Mouse (Mus musculus) CH12.LX (cell line): ENCODE results near the gene Rhox4g. TPM values are rescaled to one million over a fixed set of nuclear protein-coding genes. Genes with fewer than 3 reads are reported as not detected.
"Not testable (repeated sequence)": the region's sequence is repeated elsewhere in the genome, so short reads cannot be mapped to it uniquely, and the experiment has no call there.

Source experiments
- DNase-seq: peaks from one replicate; pipeline ENCODE4 v3.0.0-alpha.2; 2013; ENCODE audit errors: extremely low read depth
- H3K27ac ChIP-seq: 2 replicates; pipeline ENCODE4 v1.5.1; 2012; ENCODE audit warnings: low read depth, mild to moderate bottlenecking, control low read depth, moderate library complexity; ENCODE audit not compliant: insufficient read depth
- H3K27me3 ChIP-seq: replicated peaks from 2 replicates; pipeline ENCODE3; 2012; ENCODE audit warnings: inconsistent platforms
- H3K36me3 ChIP-seq, 2 experiments: replicated peaks in 1 of 2; 2 replicates each; pipeline versions ENCODE3 to v1.6.1; 2012; ENCODE audit warnings: inconsistent platforms in 1 of 2, low read length in 1 of 2, mild to moderate bottlenecking in 1 of 2, mixed read lengths in 1 of 2, moderate library complexity in 1 of 2; ENCODE audit not compliant: control insufficient read depth in 1 of 2, insufficient read depth in 1 of 2
- H3K4me1 ChIP-seq, 2 experiments: 2 replicates each; pipeline ENCODE4 v1.6.1; 2012; ENCODE audit warnings: inconsistent platforms in 1 of 2, moderate library complexity in 1 of 2; ENCODE audit not compliant: insufficient read depth in 2 of 2, control insufficient read depth in 1 of 2
- H3K4me2 ChIP-seq: 2 replicates; pipeline ENCODE4 v1.6.1; 2012; ENCODE audit warnings: low read depth, mild to moderate bottlenecking, control low read depth; ENCODE audit not compliant: poor library complexity, insufficient read depth, severe bottlenecking
- H3K4me3 ChIP-seq, 3 experiments: fragments of 150-350 bp in 1 of 3; sonication (generic) in 1 of 3; replicated peaks in 1 of 3; 2 replicates each; pipeline versions ENCODE3 to v1.5.1; 2011 to 2012; ENCODE audit warnings: low read depth in 2 of 3, low read length in 2 of 3, mild to moderate bottlenecking in 2 of 3, moderate library complexity in 2 of 3, control low read depth in 1 of 3, improper control_type of control experiment in 1 of 3, inconsistent platforms in 1 of 3, mixed read lengths in 1 of 3; ENCODE audit not compliant: poor library complexity in 1 of 3
- H3K79me2 ChIP-seq: replicated peaks from 2 replicates; pipeline ENCODE4 v1.6.1; 2012; ENCODE audit warnings: mild to moderate bottlenecking, moderate library complexity; ENCODE audit not compliant: control insufficient read depth, poor library complexity, insufficient read depth, severe bottlenecking; ENCODE audit errors: extremely low read depth
- H3K9ac ChIP-seq: 2 replicates; pipeline ENCODE4 v1.6.1; 2012; ENCODE audit warnings: low read depth, mild to moderate bottlenecking, control low read depth, moderate library complexity; ENCODE audit not compliant: insufficient read depth
- H3K9me3 ChIP-seq: replicated peaks from 2 replicates; pipeline ENCODE3; 2012; ENCODE audit warnings: low read length, inconsistent platforms, mixed read lengths
- CHD1 ChIP-seq: IDR thresholded peaks from 2 replicates; pipeline ENCODE4 v1.6.1; 2012; ENCODE audit warnings: low read depth, low read length, improper control_type of control experiment, inconsistent platforms
- E2F4 ChIP-seq: IDR thresholded peaks from 2 replicates; pipeline ENCODE4 v1.6.1; 2011; ENCODE audit warnings: low read depth, low read length, improper control_type of control experiment; ENCODE audit not compliant: insufficient replicate concordance
- ELF1 ChIP-seq: IDR thresholded peaks from 2 replicates; pipeline ENCODE4 v1.6.1; 2014; ENCODE audit warnings: low read depth, mild to moderate bottlenecking, inconsistent platforms, low read length, improper control_type of control experiment
- ETS1 ChIP-seq: conservative IDR thresholded peaks from 2 replicates; pipeline ENCODE4 v1.6.1; 2012; ENCODE audit warnings: low read depth, mild to moderate bottlenecking, inconsistent platforms, low read length, improper control_type of control experiment, moderate library complexity
- IRF4 ChIP-seq: IDR thresholded peaks from 2 replicates; pipeline ENCODE4 v1.6.1; 2014; ENCODE audit warnings: low read depth, mild to moderate bottlenecking, inconsistent platforms, low read length, improper control_type of control experiment
- JUN ChIP-seq: IDR thresholded peaks from 2 replicates; pipeline ENCODE4 v1.6.1; 2011; ENCODE audit warnings: low read depth, mild to moderate bottlenecking, low read length, improper control_type of control experiment, moderate library complexity; ENCODE audit not compliant: insufficient read depth
- KAT2A ChIP-seq: IDR thresholded peaks from 2 replicates; pipeline ENCODE4 v1.6.1; 2012; ENCODE audit warnings: low read length, improper control_type of control experiment, inconsistent platforms; ENCODE audit not compliant: insufficient replicate concordance
- MAX ChIP-seq: IDR thresholded peaks from 2 replicates; pipeline ENCODE4 v1.6.1; 2011; ENCODE audit warnings: low read length, improper control_type of control experiment
- MYC ChIP-seq: IDR thresholded peaks from 2 replicates; pipeline ENCODE4 v1.6.1; 2011; ENCODE audit warnings: low read depth, mild to moderate bottlenecking, improper control_type of control experiment, low read length
- NELFE ChIP-seq: IDR thresholded peaks from 2 replicates; pipeline ENCODE4 v1.6.1; 2011; ENCODE audit warnings: low read depth, low read length, improper control_type of control experiment
- NRF1 ChIP-seq: IDR thresholded peaks from 2 replicates; pipeline ENCODE4 v1.6.1; 2014; ENCODE audit warnings: low read depth, mild to moderate bottlenecking, inconsistent platforms, low read length, improper control_type of control experiment, moderate library complexity
- PAX5 ChIP-seq: IDR thresholded peaks from 2 replicates; pipeline ENCODE4 v1.6.1; 2012; ENCODE audit warnings: low read length, inconsistent platforms, mixed read lengths
- RAD21 ChIP-seq: IDR thresholded peaks from 2 replicates; pipeline ENCODE4 v1.6.1; 2011; ENCODE audit warnings: low read depth, mild to moderate bottlenecking, low read length, improper control_type of control experiment, moderate library complexity
- SMC3 ChIP-seq: IDR thresholded peaks from 2 replicates; pipeline ENCODE4 v1.6.1; 2011; ENCODE audit warnings: low read depth, low read length, improper control_type of control experiment
- TBP ChIP-seq: conservative IDR thresholded peaks from 2 replicates; pipeline ENCODE4 v1.6.1; 2011; ENCODE audit warnings: low read depth, low read length, improper control_type of control experiment
- ZC3H11A ChIP-seq: IDR thresholded peaks from 2 replicates; pipeline ENCODE4 v1.6.1; 2012; ENCODE audit warnings: low read depth, mild to moderate bottlenecking, inconsistent platforms, low read length, improper control_type of control experiment
- ZMIZ1 ChIP-seq: IDR thresholded peaks from 2 replicates; pipeline ENCODE4 v1.6.1; 2012; ENCODE audit warnings: low read depth, mild to moderate bottlenecking, inconsistent platforms, low read length, improper control_type of control experiment
- ZNF384 ChIP-seq: IDR thresholded peaks from 2 replicates; pipeline ENCODE4 v1.6.1; 2012; ENCODE audit warnings: low read depth, low read length, improper control_type of control experiment, inconsistent platforms
- dilution Hi-C: fragments of 300-500 bp; cut with MboI; formaldehyde crosslinking; loops from 2 replicates; pipeline ENCODE4 v1.14.3; 2020; ENCODE audit warnings: low sequenced_read_pairs; ENCODE audit not compliant: extremely low pct_unique_long_range_greater_than_20kb, extremely low pct_ligation_motif_present
- in situ Hi-C: fragments of 300-500 bp; cut with MboI; formaldehyde crosslinking; loops from 3 replicates; pipeline ENCODE4 v1.14.3; 2019; ENCODE audit warnings: low sequenced_read_pairs, low pct_ligation_motif_present, low pct_unique_long_range_greater_than_20kb, mixed read lengths
- polyA plus RNA-seq: library from polyadenylated mRNA; unstranded; fragments of >175 nt; gene quantifications from 2 replicates; pipeline ENCODE4 v1.2.1, GENCODE M21; 2012; ENCODE audit warnings: low read depth; ENCODE audit not compliant: insufficient read length
- total RNA-seq, 2 experiments: library from RNA; depleted of rRNA; stranded (reverse); fragments of 300-350 nt in 1 of 2; fragments of >200 nt in 1 of 2; gene quantifications; 2 replicates each; pipeline ENCODE4 v1.2.3; 2012 to 2014

Rhox4g gene
- total RNA-seq (2012; rRNA removed) (0.13 TPM in 1 of 2 replicates, not detected in the other), total RNA-seq (2014; rRNA removed) (not detected in 2 replicates), polyA plus RNA-seq (not detected in 2 replicates)

DNA sequence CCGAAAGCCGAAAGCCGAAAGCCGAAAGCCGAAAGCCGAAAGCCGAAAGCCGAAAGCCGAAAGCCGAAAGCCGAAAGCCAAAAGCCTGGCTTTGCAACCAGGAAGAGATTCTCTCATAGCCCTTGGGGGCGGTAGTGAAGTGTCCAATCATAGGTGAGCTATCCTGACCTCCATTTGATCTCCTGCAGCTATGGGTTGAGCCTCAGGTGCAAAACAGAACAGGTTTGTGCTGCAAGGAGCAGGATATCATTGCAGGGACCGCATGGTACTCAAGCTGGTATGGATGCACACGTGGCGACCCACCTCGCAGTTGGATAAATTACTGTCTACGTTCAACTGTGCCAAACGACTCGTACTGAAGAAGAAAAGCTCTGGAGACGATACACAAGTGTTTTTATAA is at the start of gene Rhox4g:
Gene Rhox4g, minus strand, starts transcription at position 101 of the 400 bp plus-strand sequence.
- H3K27me3 ChIP-seq, H3K9me3 ChIP-seq, H3K4me2 ChIP-seq, H3K79me2 ChIP-seq, H3K4me3 ChIP-seq, in situ Hi-C loops, H3K4me1 ChIP-seq, H3K9ac ChIP-seq, H3K36me3 ChIP-seq, H3K27ac ChIP-seq, DNase-seq, dilution Hi-C loops: not testable (repeated sequence)

DNA sequence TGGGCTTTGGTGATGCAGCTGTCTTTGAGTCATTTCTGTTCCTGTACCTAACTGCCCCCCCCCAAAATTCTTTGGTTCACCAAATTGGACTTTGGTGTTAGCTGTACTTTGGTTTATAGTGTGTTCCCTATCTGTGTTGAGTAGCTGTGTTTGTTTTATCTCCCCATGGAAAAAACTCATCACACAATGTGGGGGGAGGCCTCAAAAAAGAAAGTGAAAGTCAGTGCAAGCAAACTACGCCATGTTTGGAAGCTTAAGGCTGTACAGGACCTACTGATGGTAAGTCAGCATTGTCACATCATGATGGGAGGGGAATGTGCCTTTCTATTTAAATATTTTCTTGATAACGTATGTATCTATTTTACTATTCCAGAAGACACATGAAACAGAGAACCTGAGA is 41.1 kb upstream of the Rhox4g start:
- peak; percentile 16 for DNase-seq
- peaks cover 4 to 6% of the 10 kb centered on the region in 2 experiments; a peak in 1 of 4 replicates for H3K4me1 ChIP-seq
- no peak overlapping the region for H3K4me3 ChIP-seq
- dilution Hi-C loops (no loop called here), in situ Hi-C loops (no loop called here)
- H3K9me3 ChIP-seq: no peaks in the 10 kb centered on the region
- no peaks in the 10 kb centered on the region for H3K79me2 ChIP-seq
- H3K36me3 ChIP-seq: no peaks in the 10 kb centered on the region
- peak overlapping the region; percentile 19; the same call in 1 of the 2 replicates for H3K9ac ChIP-seq
- no peak for TF ChIP-seq RAD21
- TF ChIP-seq JUN: peak; percentile 59; the same call in 1 of the 2 replicates
- peak; percentile 67; the same call in 1 of the 2 replicates for TF ChIP-seq IRF4
- peak; percentile 60; the same call in 1 of the 2 replicates for TF ChIP-seq ETS1
- H3K27ac ChIP-seq: no peak overlapping the region
- peak overlapping the region; percentile 56 for H3K4me2 ChIP-seq
- H3K27me3 ChIP-seq: no peaks in the 10 kb centered on the region

DNA sequence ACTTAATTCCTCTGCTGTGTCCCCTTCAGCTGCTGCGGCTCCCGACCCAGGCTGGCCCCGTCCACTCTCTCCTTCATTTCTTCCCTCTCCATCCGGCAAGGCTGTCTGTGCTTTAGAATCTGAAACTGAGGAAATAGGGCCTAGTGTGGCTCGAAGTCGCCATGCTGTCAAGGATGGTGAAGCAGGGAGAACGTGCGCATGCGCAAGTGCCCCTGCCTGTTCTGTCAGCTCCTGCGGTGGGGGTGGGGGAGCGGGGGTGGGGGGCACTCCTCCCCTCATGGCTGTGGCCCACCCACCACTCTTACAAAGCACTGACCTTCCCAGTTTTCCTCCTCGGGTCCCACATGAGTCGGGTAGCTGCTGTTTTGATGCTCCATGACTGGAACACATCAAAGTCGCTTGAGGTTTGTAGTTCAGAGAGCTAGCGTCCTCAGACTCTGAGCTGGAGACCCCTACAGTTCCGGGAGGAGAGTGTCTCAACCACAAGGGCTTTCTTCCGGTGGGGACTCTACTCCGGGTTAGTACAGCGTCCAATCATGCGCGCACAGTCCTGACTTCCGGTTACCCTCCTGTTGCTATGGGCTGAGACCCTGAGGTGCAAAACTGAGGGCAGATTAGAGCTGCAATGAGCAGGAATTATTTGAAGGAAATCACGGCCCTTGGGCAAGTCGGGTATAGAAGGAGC is 32.0 kb upstream of the Rhox4g start:
- Histone ChIP-seq H3K27me3 (no peaks in the 10 kb centered on the region), H3K4me1 (no peaks in the 10 kb centered on the region), H3K27ac (no peak overlapping the region), H3K4me2 (no peak overlapping the region), H3K9ac (no peak overlapping the region), H3K4me3 (no peak overlapping the region), H3K36me3 (no peaks in the 10 kb centered on the region), H3K9me3 (no peaks in the 10 kb centered on the region), H3K79me2 (no peaks in the 10 kb centered on the region)
- TF ChIP-seq MAX (no peak), TBP (no peak), MYC (no peak), E2F4 (no peak), NRF1 (no peak), PAX5 (no peak), SMC3 (no peak), ETS1 (no peak), NELFE (no peak), ELF1 (no peak), ZC3H11A (no peak), ZNF384 (no peak), CHD1 (no peak), ZMIZ1 (no peak), KAT2A (no peak)
- dilution Hi-C loops (no loop called here), in situ Hi-C loops (no loop called here)
- no peak for DNase-seq

DNA sequence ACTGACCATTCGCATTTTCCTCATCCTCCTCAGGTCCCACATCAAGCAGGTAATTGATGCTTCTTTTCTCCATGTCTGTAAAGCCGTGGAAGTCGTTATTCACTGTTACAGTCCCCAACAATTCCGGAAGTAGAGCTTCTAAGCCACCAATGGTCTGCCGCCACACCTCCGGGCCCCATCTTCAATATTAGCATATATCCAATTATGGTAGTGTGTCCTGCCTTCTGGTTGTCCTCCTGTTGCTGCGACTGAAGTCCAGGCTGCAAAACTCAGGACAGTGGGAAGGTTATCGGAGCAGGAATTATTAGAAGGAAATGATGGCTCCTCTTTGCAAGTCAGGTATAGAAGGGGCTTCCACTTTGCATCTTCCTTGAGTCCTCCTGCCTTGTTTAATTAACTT is 22.1 kb upstream of the Rhox4g start, which contains the start of gene Rhox2h:
Gene Rhox2h, minus strand, starts transcription at position 101 of the 400 bp plus-strand sequence.
- H3K79me2 ChIP-seq, H3K9ac ChIP-seq, H3K4me2 ChIP-seq, H3K9me3 ChIP-seq, H3K27ac ChIP-seq, H3K4me3 ChIP-seq, H3K27me3 ChIP-seq, H3K36me3 ChIP-seq, H3K4me1 ChIP-seq, DNase-seq, in situ Hi-C loops, dilution Hi-C loops: not testable (repeated sequence)
